Mouse (Mus musculus): ENCODE data around the gene Nacad.

The Nacad gene

DNA sequence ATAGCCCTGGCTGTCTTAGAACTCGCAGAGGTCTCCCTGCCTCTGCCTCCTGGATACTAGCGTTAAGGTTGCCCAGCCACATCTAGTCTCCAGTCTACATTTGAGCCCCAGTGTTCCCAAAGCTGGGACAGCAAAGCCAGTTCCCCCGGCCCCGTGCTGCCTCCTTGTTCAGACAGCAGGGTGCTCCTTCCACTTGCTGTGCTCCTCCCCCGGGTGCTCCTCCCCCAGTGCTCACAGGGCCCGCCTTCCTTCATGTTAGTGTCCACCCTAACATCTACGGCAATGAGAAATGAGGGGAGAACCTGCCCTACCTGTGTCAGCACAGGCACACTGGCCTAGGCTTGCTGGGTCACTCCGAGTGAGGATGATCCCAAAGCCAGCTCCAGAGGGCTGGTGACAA, 20.1 kb downstream of the Nacad start:
- intact Hi-C loops (cut with DNase I) = no loop called here

DNA sequence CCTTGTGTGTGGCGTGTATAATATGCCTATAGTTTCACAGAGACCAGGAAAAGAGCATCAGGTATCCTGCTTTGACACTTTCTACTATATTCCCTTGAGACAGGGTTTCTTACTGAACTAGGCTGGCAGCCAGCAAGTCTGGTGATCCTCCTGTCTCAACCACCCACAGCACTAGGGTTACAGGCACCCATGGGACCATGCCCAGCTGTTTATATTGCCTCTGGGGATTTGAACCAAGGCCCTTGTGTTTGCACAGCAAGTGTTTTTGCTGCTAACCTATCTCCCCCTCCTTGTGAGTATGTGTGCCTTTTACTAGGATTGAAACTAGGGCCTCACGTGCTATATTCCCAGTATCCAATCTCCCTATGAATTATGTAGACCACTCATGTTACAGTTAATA, 24.3 kb downstream of the Nacad start:
- intact Hi-C loops (cut with DNase I) = no loop called here

DNA sequence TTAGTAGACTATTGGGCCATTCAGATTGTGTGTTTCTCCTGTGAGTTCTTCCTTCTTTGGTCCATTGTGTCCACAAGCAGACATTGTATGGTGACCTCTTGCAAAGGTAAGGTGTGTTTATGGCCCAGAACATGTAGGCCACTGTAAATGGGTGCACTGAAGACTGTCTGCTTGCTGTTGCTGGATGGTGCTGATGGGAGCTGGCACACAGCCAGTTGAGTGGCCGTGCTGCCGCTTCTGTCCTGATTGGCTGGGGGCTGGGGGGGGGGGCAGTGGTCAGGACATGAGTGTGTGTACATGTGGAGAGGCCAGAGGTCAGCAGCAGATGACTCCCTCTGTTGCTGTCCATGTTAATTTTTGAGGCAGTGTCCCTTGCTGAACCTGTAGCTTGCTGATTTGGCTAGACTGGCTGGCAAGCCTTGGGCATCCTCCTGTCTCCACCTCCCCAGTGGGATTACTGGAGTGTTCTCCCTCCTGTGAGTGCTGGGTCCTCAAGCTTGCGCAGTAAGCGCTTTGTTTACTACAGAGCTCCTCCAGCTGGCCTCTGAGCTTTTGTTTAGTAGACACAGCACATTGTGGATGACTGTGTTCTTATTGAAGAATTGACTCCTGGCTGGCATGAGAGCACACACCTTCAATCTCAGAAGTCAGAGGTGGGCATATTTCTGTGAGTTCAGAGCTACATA, 25.6 kb downstream of the Nacad start:
- intact Hi-C loops (cut with DNase I) = no loop called here

DNA sequence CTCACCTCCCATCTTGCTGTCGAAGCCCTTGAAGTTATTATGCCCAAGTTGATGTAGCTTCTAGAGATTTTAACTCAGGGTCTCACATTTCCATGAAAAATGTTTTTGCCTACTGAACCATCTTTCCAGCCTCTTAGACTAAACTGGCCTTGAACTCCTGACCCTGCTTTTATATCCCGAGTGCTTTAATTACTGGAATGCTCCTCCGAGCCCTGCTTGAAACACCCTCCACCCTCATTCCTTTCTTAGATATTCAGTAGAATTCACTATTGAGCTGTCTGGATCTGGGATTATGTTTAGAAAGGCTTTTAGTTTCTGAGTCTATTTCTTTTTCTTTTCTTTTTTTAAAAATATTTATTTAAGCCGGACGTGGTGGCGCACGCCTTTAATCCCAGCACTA, 26.5 kb downstream of the Nacad start:
- intact Hi-C loops (cut with DNase I) = no loop called here

DNA sequence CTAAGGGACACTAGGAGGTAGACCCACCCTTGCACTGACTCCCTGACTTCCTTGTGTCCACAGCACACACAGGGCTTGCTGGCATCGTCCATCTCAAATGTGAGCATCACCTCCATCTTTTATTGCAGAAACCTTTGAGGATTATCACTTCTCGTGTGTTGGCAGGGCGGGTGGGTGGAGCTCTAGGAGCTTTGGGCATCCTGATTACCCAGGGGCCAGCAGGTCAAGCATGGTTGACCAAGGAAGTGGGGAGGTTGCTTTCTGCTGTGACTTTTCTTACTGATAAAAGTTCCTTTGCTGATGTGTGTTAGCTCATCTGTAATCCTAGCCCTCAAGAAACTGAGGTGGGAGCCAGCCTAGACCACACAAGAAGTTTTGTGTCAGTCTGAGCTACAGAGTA, 29.7 kb downstream of the Nacad start:
- intact Hi-C loops (cut with DNase I) = no loop called here

DNA sequence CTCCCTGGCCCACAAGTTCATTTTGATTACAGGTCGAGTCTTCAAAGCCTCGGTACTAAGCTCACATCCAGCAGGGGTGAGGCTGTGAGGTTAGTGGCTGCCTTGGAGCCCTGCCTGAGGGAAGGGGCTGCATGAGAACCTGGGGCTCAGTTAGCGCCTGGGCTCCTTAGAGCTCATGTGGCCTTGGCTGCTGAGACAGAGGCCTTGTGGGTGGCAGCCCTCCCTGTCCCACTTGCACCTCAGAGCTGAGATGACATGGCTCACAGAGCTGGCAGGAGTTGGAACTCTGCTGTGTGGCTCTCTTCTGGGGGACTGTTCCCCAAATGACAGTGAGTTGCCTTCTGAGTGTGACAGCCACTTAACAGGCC, 36.5 kb downstream of the Nacad start:
- intact Hi-C loops (cut with DNase I) = no loop called here

DNA sequence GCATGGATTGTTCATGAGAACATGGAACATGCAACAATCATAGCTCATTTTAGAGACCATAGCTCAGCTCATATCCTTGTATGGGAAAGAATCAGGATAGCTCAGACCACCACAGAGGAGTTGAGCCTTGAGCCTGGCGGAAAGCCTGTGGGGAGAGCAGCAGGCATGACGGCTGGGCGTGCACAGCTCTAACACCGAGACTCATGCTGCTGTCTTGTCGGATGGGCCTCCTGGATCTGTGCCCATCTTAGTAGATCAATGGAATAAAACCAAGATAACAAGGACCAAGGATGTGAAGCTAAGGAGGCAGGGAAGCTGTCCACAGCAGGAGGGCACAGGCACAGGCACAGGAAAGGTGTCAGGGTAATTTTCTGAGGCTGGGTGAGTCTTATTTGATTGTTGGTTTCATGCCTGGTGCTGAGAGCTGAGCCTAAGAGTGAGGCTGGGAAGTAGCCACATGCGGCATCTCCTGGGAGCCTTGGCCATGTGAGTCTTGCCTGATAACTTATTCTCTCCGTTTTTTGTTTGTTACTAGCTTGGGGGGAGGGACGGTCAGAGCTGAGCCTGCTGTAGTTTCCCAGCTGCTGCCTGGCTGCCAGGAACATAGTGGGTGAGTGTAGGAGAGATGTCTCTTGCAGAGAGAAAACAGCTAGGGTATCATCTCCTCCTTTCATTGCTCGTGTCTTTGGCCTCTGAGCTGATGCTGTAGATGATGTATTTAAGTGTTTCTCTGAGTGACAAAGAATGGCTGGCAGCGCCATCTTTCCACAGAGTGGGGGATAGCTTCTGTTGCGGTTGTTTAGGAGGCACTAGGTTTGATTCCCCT, 37.1 kb downstream of the Nacad start:
- intact Hi-C loops (cut with DNase I) = no loop called here

DNA sequence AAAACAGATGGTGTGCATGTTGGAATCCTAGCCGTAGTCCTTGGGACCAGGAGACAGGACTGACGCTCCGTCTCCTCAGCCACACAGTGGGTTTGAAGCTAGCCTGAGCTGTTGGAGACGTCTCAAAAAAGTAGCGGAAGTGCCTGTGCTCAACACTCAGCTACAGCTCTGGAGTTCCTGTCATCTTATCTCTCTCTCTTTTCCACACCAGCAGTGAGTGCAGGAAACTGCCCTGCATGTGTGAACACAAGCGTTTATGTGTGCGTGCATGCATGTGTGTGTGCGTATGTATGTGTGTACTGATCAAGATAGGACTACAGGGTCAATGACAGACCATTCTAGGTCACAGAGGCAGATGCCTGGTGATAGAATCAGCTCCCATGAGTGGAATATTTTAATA, 37.9 kb downstream of the Nacad start:
- intact Hi-C loops (cut with DNase I) = no loop called here

DNA sequence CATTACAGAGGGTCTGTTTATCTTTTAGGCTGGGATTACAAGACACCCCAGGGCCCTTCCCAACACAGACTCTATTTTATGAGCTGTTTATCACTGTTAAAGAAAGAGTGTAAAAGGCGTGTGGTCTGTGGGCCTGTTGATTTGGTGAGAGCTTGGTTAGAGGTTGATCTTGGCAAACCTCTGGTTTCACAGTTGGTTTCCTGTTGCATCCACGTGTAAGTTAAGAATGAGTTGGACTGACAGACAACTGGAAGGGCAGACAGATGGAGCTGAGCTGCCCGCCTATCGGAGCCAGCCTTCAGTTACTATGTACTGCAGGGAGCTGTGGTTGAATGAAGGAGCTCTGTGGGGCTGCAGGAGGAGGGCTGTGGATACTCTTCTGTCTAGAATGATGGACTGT, 39.4 kb downstream of the Nacad start:
- intact Hi-C loops (cut with DNase I) = no loop called here

DNA sequence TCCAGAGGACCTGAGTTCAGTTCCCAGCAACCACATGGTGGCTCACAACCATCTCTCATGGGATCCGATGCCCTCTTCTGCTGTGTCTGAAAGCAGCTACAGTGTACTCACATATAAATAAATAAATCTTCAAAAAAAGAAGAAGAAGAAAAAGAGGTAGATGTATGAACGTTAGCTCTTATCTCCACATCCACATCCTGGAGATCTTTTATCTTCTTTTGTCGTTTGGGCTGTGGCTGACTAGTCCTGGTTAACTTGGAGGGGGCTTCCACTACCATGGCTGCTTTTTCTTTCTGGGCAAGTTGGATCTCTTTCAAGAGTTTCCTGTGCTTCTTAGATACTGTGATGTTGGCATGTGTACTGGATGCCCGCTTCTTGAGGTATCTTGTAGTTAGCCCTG, 42.7 kb downstream of the Nacad start:
- intact Hi-C loops (cut with DNase I) = no loop called here

DNA sequence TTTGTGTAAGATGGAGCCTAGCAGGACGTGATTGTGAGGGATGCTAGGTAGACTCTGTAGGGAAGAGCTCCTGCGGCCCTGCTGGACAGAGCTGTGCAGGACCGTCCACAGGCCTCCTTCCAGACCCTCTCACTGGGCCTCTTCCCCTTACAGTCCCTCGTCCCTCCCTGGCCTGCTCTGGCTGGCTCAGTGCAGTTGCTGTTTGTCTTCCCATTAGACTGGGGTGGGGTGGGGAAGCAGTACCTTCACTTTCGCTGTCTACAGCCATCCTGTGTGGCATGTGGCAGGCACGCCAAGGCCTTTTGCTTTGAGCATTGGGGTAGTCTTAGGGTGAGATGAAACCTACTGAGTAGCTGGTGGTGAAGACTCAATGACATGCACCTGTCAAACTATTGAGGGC, 43.5 kb downstream of the Nacad start:
- intact Hi-C loops (cut with DNase I) = no loop called here

DNA sequence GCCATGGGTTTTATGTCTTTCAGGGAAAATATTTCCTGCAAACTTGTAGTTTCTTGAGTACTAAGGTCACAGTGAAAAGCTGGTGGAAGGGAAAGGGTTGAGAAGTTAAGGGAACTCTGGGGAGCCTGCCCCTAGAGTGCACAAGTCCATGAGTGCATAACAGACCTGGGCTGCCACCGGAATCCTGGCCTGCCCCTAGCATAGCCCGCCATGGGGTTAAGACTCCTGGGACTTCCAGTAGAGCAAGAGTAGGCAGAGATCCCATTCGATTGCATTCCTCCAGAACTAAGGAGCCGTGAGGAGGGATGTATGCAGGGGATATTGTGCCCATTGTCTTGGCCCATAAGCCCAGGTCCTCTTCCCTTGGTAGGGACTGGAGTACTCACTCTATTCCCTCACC, 44.4 kb downstream of the Nacad start:
- intact Hi-C loops (cut with DNase I) = no loop called here

DNA sequence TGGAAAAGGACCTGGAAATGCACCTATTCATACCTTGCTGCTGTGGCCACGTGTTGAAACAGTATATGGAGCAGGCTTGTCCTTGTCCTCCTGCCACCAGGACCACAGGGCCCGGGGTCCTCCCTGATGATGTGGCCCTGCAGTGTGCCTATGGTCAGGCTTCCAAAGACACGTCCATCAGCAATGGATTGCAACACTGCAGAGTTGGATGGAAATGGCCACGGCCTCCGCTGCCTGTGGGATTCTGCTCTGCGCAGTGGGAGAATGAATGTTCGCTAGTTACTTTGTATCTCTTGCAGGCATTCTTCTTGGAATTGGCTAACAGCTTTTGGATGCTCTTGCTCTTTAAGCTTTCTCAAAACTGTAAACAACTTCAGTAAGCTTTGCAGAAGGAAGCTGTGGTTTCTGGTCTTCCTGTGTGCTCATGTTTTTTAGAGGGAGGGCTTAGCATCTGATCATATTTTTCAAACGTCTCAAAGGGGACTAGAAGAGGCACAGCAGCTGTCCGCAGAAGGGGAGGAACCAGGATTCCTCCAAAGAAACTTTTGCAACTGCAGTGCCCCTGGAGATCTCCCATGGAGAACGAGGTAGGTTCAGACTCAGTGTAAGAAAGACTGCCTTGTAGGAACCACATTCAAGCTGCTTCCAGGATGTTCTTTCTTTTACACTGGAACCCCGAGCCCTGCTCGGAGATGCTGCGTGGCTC, 45.0 kb downstream of the Nacad start:
- intact Hi-C loops (cut with DNase I) = no loop called here

DNA sequence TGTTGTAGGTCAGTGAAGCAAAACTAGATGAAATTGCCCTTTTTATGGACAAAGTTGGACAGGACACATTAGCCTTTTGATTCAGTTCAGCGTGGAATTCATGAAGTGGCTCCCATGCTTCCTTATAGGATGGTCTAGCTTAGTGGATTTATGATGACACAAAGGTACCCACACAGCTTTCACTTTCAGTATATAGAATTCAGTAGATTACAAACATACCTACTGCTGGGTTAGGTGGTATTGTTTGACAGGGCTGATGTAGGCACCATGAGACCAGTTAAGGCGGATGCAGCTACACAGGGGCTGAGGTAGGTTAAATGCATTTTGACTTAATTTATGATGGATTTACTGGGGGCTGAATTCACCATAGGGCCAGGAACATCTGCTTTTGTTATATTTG, 45.9 kb downstream of the Nacad start:
- intact Hi-C loops (cut with DNase I) = no loop called here

DNA sequence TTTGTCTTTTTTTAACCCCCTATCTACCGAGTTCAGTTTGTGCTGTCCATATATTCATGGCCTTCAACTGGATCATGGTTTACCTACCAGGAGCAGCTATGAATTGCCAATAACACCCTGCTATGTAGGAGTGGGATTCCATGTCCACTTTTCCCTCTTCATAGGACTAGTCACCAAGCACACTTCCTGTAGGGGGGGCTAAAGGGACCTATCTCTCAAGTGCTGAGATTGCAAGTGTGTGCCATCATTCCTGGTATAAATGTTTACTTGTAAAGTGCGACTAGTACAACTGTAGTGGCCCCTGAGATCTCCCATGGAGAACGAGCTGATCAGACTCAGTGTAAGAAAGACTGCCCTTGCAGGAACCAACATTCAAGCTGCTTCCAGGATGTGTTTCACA, 47.6 kb downstream of the Nacad start:
- intact Hi-C loops (cut with DNase I) = no loop called here

DNA sequence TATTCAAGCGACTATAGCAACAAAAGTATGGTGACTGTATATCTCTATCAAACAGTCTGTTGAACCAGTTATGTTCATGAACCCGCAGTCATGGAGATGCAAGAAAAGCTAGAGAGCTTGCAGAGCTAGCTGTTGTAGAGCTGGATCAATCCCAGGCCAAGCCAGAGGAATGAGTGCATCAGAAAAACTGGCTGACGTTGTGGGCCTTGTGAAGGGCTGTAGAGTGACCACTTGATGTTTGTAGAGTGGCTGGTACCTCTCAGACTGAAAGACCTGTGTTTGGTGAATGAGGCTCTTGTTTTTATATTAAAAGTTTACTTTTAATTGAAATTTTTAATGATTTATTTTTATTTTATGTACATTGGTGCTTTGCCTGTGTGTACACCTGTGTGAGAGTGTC, 55.7 kb downstream of the Nacad start:
- intact Hi-C loops (cut with DNase I) = no loop called here

DNA sequence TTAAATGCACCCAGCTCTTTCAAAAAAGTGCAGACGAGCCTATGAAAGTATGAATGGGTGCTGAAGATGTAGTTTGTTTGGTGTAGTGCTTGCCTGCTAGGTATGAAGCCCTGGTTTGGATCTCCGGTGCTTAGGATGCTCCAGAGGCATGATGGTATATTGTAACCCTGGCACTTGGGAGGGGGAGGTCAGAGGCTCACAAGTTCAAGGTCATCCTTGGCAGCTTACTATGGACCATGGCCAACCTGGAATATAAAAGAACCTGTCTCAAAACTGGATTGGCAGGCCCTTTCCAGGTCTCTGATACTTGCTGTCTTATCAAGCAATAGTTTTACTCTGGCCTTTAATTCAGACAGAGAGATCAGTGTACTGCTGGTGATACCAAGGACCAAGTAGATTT, 56.1 kb downstream of the Nacad start:
- intact Hi-C loops (cut with DNase I) = no loop called here

All from adrenal gland (tissue).